Mouse (Mus musculus) lung, postnatal 0 days (tissue): ENCODE measurements around the gene Cbfa2t2.

Experiments used
- CTCF ChIP-seq: IDR thresholded peaks from 2 replicates; pipeline ENCODE4 v1.5.1; 2016; ENCODE audit warnings: antibody characterized with exemption, mild to moderate bottlenecking
- EP300 ChIP-seq: IDR thresholded peaks from 2 replicates; pipeline ENCODE4 v1.6.1; 2016; ENCODE audit warnings: antibody characterized with exemption, mild to moderate bottlenecking, control low read depth

- TF ChIP-seq EP300 (no peak), CTCF (no peak)
Measured at GRCm38 (mm10) chr2:154499717-154500247, 63.5 kb downstream of the Cbfa2t2 start.
